Mouse (Mus musculus) stomach, embryonic 14.5 days (tissue): ENCODE data around the gene Gtf2f1. TPM values are rescaled to one million over a fixed set of nuclear protein-coding genes. Genes with fewer than 3 reads are reported as not detected.

Source experiments
- ATAC-seq: fragments of 200-750 bp; cut with Nextera tagmentation; 2 replicates; pipeline ENCODE4 v1.8.0; 2017; ENCODE audit warnings: low read depth, moderate TSS enrichment; ENCODE audit not compliant: insufficient number of reproducible peaks, insufficient read depth, low FRiP score
- H3K27ac ChIP-seq: fragments of 300-500 bp; sonication (generic); 2 replicates; pipeline ENCODE4 v1.5.1; 2014; ENCODE audit warnings: mild to moderate bottlenecking, low read length, moderate library complexity, mixed read lengths
- H3K27me3 ChIP-seq: fragments of 300-500 bp; sonication (generic); 2 replicates; pipeline ENCODE4 v1.6.1; 2014; ENCODE audit warnings: low read length, control low read depth, mixed read lengths; ENCODE audit not compliant: control insufficient read depth, insufficient read depth
- H3K36me3 ChIP-seq: fragments of 300-500 bp; sonication (generic); 2 replicates; pipeline ENCODE4 v1.6.1; 2014; ENCODE audit warnings: mild to moderate bottlenecking, control low read depth, low read length, moderate library complexity, mixed read lengths; ENCODE audit not compliant: control insufficient read depth, insufficient read depth
- H3K4me1 ChIP-seq: fragments of 300-500 bp; sonication (generic); 2 replicates; pipeline ENCODE4 v1.6.1; 2014; ENCODE audit warnings: low read length, control low read depth, mixed read lengths; ENCODE audit not compliant: control insufficient read depth, insufficient read depth
- H3K4me2 ChIP-seq: fragments of 300-500 bp; sonication (generic); replicated peaks from 2 replicates; pipeline ENCODE4 v1.6.1; 2014; ENCODE audit warnings: low read depth, low read length, control low read depth
- H3K4me3 ChIP-seq: fragments of 300-500 bp; sonication (generic); 2 replicates; pipeline ENCODE4 v1.5.1; 2014; ENCODE audit warnings: low read depth, low read length, control low read depth
- H3K9ac ChIP-seq: fragments of 300-500 bp; sonication (generic); replicated peaks from 2 replicates; pipeline ENCODE4 v1.6.1; 2014; ENCODE audit warnings: low read depth, mild to moderate bottlenecking, control low read depth, low read length, moderate library complexity, mixed read lengths
- H3K9me3 ChIP-seq: fragments of 300-500 bp; sonication (generic); 2 replicates; pipeline ENCODE4 v1.6.1; 2016; ENCODE audit warnings: low read depth, low read length, control low read depth; ENCODE audit not compliant: control insufficient read depth
- WGBS: fragments of 180-500 bp; shearing (Covaris S2); extraction: QIAGEN DNeasy Blood & Tissue Kit; methylation state at CpG from one replicate; pipeline ENCODE4 v1.1.7; 2014; 5-methylcytosine and 5-hydroxymethylcytosine counted together
- polyA plus RNA-seq: library from polyadenylated mRNA; unstranded; fragments of >200 nt; fragmentation: Nextera tagmentation; extraction: Ambion mirVana; gene quantifications from 2 replicates; pipeline ENCODE4 v1.2.1, GENCODE M21; 2014

Gtf2f1 gene
- polyA plus RNA-seq, 1 experiment from 2014 or later = 59.8 TPM

GRCm38 (mm10) chr17:56988441-56988840 lies 22.6 kb downstream of the Gtf2f1 start:
- Histone ChIP-seq H3K36me3 (peaks cover 10% of the 10 kb centered on the region), H3K27ac (no peak overlapping the region), H3K27me3 (no peaks in the 10 kb centered on the region), H3K4me2 (no peak overlapping the region), H3K4me3 (no peak overlapping the region), H3K9me3 (no peaks in the 10 kb centered on the region), H3K4me1 (peaks cover 6% of the 10 kb centered on the region), H3K9ac (no peak overlapping the region)
- 78% methylated on average over 7 of the region's 7 CpGs for WGBS
- no peak for ATAC-seq

- 84% methylated on average over 3 of the region's 3 CpGs for WGBS
- Histone ChIP-seq H3K4me2 (no peak overlapping the region), H3K27me3 (no peaks in the 10 kb centered on the region), H3K9ac (no peak overlapping the region), H3K9me3 (no peaks in the 10 kb centered on the region), H3K4me1 (peaks cover 5% of the 10 kb centered on the region), H3K36me3 (no peaks in the 10 kb centered on the region), H3K4me3 (no peak overlapping the region), H3K27ac (no peak overlapping the region)
- ATAC-seq = no peak
These were observed 24.8 kb downstream of the Gtf2f1 start for GRCm38 (mm10) chr17:56986105-56986805.

GRCm38 (mm10) chr17:56985656-56986055 lies 25.4 kb downstream of the Gtf2f1 start:
- Histone ChIP-seq H3K4me2 (no peak overlapping the region), H3K4me1 (no peaks in the 10 kb centered on the region), H3K9me3 (no peaks in the 10 kb centered on the region), H3K9ac (no peak overlapping the region), H3K27ac (no peak overlapping the region), H3K27me3 (no peaks in the 10 kb centered on the region), H3K36me3 (no peaks in the 10 kb centered on the region), H3K4me3 (no peak overlapping the region)
- ATAC-seq = no peak
- 69% methylated on average over 3 of the region's 3 CpGs for WGBS

GRCm38 (mm10) chr17:56984886-56985285 lies 26.2 kb downstream of the Gtf2f1 start:
- no peak overlapping the region for H3K27ac ChIP-seq
- no peak for ATAC-seq
- WGBS = 83% methylated on average over 9 of the region's 9 CpGs

GRCm38 (mm10) chr17:56982013-56982412 lies 29.1 kb downstream of the Gtf2f1 start, which contains the start of gene Acer1:
Gene Acer1, minus strand, starts transcription at chr17:56982126.
- H3K9ac ChIP-seq = no peak within 1 kb of the TSS
- H3K4me2 ChIP-seq = no peak within 1 kb of the TSS
- no peaks in the 10 kb centered on the region for H3K4me1 ChIP-seq
- H3K27ac ChIP-seq = no peak within 1 kb of the TSS
- 75% methylated on average over 5 of the region's 5 CpGs for WGBS
- H3K4me3 ChIP-seq = no peak within 1 kb of the TSS
- H3K36me3 ChIP-seq = no peaks in the 10 kb centered on the region
- no peaks in the 10 kb centered on the region for H3K27me3 ChIP-seq
- ATAC-seq = no peak
- H3K9me3 ChIP-seq = no peaks in the 10 kb centered on the region

More at GRCm38 (mm10) chr17:56984886-56985285, 26.2 kb downstream of the Gtf2f1 start:
- Histone ChIP-seq H3K9me3 (no peaks in the 10 kb centered on the region), H3K9ac (no peak overlapping the region), H3K4me2 (no peak overlapping the region), H3K4me1 (no peaks in the 10 kb centered on the region), H3K36me3 (no peaks in the 10 kb centered on the region), H3K4me3 (no peak overlapping the region), H3K27me3 (no peaks in the 10 kb centered on the region)

GRCm38 (mm10) chr17:56981049-56981448 lies 30.0 kb downstream of the Gtf2f1 start:
- no peak overlapping the region for H3K27ac ChIP-seq
- WGBS = 62% methylated on average over 7 of the region's 7 CpGs
- no peaks in the 10 kb centered on the region for H3K4me1 ChIP-seq
- H3K36me3 ChIP-seq = no peaks in the 10 kb centered on the region
- H3K4me2 ChIP-seq = no peak overlapping the region
- H3K9me3 ChIP-seq = no peaks in the 10 kb centered on the region
- no peaks in the 10 kb centered on the region for H3K27me3 ChIP-seq
- no peak for ATAC-seq
- H3K9ac ChIP-seq = no peak overlapping the region
- H3K4me3 ChIP-seq = no peak overlapping the region

- no peak for ATAC-seq
- no peaks in the 10 kb centered on the region for H3K27me3 ChIP-seq
- no peak overlapping the region for H3K9ac ChIP-seq
- no peak overlapping the region for H3K4me2 ChIP-seq
- no peaks in the 10 kb centered on the region for H3K4me1 ChIP-seq
- no peaks in the 10 kb centered on the region for H3K9me3 ChIP-seq
- H3K27ac ChIP-seq = no peak overlapping the region
- no peak overlapping the region for H3K4me3 ChIP-seq
- no peaks in the 10 kb centered on the region for H3K36me3 ChIP-seq
- 29% methylated on average over 7 of the region's 8 CpGs for WGBS
These were observed 31.6 kb downstream of the Gtf2f1 start for GRCm38 (mm10) chr17:56979524-56979923.

- H3K36me3 ChIP-seq = no peaks in the 10 kb centered on the region
- H3K9ac ChIP-seq = no peak overlapping the region
- H3K4me3 ChIP-seq = no peak overlapping the region
- H3K4me2 ChIP-seq = no peak overlapping the region
- no peaks in the 10 kb centered on the region for H3K27me3 ChIP-seq
- WGBS = 71% methylated on average over 8 of the region's 8 CpGs
- H3K9me3 ChIP-seq = no peaks in the 10 kb centered on the region
- no peaks in the 10 kb centered on the region for H3K4me1 ChIP-seq
- no peak for ATAC-seq
- H3K27ac ChIP-seq = no peak overlapping the region
These were observed 34.3 kb downstream of the Gtf2f1 start for GRCm38 (mm10) chr17:56976531-56977390.
